Mouse (Mus musculus): ENCODE measurements around the gene Faap20.

The Faap20 gene

GRCm38 (mm10) chr4:155284521-155285379 lies 35.1 kb downstream of the Faap20 start:
- no peak for DNase-seq (ENCODE audit: low spot score in 2 of 2)

GRCm38 (mm10) chr4:155286090-155286489 lies 36.5 kb downstream of the Faap20 start:
- DNase-seq (ENCODE audit: low spot score in 2 of 2): no peak

- DNase-seq (ENCODE audit: low spot score in 2 of 2): no peak
Observed at GRCm38 (mm10) chr4:155287713-155288112, 38.1 kb downstream of the Faap20 start.

- no peak for DNase-seq (ENCODE audit: low spot score in 2 of 2)
Observed at GRCm38 (mm10) chr4:155288586-155288985, 39.0 kb downstream of the Faap20 start.

DNA sequence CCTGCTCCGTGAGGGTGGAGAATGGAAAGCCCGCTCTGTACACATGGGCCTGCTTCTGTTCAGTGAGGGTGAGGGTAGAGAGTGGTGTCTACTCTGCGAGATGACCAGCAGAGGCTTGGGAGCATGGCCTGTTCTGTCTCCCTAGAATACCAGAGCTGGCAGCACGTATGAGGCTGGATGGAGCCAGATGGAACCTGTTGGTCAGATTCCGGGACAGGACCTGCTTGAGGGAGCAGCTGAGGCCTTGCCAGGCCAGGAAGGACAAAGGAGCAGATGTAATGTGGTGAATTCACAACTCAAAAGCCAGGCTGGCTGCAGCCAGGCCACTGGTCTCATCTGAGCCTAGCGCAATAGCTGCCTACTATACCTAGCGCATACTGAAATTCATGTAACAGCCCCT lies 40.4 kb downstream of the Faap20 start:
- DNase-seq (ENCODE audit: low spot score in 2 of 2): no peak

- no peak for DNase-seq (ENCODE audit: low spot score in 2 of 2)
Observed at GRCm38 (mm10) chr4:155292863-155293262, 43.3 kb downstream of the Faap20 start.

- no peak for DNase-seq (ENCODE audit: low spot score in 2 of 2)
Observed at GRCm38 (mm10) chr4:155294381-155294780, 44.8 kb downstream of the Faap20 start.

GRCm38 (mm10) chr4:155295026-155295590 lies 45.5 kb downstream of the Faap20 start:
- DNase-seq (ENCODE audit: low spot score in 2 of 2): no peak

DNA sequence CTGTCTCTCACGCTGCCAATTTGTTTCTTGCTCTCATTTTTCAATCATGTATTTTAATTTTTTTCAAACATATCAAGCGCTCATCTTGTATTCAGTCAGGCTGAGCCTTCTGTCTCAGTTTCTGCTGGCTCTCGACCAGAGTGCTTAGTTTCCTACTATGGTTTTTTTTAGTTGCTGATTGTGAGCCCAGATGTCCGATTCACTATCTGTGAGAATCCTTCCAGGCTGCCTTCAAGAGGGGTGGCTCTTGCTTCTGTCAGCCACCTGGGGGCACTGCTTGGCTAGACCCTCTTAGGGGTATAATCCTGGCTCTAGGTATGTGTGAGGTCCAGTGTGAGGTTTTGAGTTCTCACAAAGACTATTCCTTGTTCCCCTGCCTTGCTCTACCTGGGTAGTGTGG lies 46.4 kb downstream of the Faap20 start:
- peak; percentile 61 to 77 for DNase-seq (ENCODE audit: low spot score in 2 of 2)

DNA sequence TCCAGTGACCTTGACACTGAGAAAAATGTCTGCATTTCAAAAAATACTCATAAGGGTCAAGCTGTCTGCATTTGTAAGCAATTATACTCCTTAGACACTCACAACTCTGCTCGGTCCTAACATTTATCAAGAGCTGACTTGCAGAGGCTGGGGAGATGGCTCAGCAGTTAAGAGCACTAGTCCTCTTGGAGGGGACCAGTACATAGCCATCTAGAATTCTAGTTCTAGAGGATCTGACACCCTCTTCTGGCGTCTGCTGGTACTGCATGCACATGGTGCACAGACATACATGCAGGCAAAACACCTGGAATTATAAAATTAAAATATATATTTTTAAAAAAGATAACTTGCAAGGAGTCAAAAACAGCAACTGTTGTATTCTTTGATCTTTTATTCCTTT lies 47.5 kb downstream of the Faap20 start:
- no peak for DNase-seq (ENCODE audit: low spot score in 2 of 2)

DNA sequence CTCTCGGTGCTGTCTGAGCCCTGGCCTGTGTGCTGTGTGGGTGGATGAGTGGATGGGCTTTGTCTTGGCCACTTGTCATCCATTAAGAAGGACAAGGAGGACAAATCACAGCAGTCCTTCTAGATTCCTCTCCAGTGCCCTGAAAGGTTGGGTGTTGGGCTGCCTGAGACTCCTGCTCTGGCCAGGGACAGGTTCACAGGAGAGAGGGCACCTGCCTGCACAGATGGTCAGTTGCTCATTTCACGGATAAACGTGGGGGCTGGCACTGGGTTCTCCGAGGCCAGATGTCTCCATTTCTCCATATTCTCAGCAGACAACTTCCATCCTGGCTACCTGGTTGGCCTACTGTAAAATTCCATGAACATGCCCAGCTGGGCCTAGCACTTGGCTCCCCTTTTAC lies 49.2 kb downstream of the Faap20 start:
- DNase-seq (ENCODE audit: low spot score in 2 of 2): no peak

DNA sequence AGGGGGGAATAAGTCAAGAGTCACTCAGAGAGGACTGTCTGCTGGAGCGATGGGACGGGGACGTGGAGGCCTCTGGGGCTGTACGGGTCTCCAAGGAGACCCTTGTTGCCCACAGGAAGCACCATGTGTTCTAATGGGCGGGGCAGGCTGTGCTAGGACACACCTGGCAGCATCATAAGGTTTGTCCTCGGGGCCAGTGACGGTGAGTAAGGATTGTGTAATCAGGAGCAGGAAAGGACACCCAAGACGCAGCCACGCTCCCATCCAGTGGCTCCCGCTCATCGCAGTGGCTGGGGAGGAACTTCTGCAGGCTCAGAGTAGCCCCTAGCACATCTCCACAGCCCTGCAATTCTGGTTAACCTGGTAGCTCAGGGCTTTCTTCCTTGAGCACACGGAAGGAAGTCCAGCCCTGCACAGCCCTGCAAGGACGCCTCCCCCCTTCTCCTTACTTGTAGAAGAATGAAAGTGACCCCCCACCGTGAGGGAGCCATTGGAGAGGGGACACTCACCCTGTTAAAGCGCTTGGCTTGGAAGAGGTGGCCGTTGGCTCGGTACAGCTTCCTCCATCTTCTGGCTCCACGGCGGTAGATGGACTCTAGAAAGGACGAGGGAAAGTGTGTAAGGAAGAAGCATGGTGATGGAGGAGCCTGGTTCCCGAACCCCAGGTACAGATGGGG lies 51.0 kb downstream of the Faap20 start:
- no peak for DNase-seq (ENCODE audit: low spot score in 2 of 2)

DNA sequence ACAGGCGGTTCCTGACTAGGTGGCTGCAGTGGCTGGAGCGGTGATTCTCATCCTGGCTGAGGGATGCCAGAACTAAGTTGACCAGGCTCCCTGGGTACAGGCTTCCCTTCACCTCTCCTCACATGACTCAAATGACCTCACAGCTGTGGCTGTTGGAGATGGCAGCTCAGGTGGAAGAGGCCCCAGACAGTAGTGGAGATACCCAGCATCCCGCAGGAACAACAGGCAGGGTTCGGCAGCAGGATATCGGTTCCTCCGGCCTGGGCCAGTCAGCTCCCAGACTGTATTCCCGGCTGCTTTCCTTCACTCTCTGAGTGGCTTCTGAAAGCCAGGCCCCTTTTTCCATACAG lies 51.5 kb downstream of the Faap20 start:
- DNase-seq (ENCODE audit: low spot score in 2 of 2): no peak

DNA sequence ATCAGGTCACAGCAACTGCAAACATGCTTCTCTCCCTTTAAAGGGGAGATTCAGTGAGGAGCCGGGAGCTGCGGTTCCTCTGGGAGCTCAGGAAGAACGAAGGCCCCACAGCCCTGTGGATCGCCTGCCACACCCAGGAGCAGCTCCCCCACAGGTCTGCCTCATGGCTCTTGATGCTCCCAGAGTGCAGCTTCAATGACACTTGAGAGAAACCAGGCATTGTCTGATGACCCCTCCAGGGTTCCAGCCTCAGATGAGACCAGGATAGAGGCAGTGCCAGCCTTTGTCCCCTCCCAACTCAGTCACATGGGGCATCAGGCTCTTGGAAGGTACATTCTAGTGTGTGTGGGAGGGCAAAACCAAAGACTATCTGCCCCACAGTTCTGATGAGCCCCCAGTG lies 52.4 kb downstream of the Faap20 start:
- DNase-seq (ENCODE audit: low spot score in 2 of 2): no peak

DNA sequence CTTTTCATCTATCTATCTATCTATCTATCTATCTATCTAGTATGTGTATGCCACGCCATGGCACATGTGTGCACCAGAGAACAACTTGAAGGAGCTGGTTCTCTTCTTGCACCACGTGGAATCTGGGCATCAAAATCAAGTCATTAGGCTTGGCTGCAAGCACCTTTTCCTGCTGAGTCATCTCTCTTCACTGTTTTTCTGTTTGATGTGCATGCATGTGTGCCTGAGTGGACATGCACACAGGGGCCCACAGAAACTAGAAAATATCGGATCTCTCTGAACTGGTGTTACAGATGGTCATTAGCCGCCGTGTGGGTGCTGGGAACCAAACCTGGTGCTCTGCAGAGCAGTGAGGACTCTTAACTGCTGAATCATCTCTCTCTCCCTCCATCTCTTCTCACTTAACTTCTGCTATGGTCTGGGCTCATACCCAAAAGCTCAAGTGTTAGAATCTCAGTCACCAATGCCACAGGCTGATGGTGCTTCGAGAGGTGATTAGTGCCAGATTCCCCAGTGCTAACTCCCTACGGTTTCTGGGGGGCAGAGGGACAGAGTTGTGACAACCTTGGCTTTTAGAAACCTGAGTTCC lies 55.0 kb downstream of the Faap20 start:
- DNase-seq (ENCODE audit: low spot score in 2 of 2): no peak

- DNase-seq (ENCODE audit: low spot score in 2 of 2): peak; percentile 72 to 86
Observed at GRCm38 (mm10) chr4:155305531-155306031, 56.0 kb downstream of the Faap20 start.
